Mouse (Mus musculus) spleen, adult 2 months (tissue): Measurements from ENCODE around the gene Bcl2l2. TPM values are rescaled to one million over a fixed set of nuclear protein-coding genes. Genes with fewer than 3 reads are reported as not detected.

ENCODE experiments used
- DNase-seq, 2 experiments: peaks; one replicate each; pipeline versions ENCODE4 v3.0.0 to v3.0.0-alpha.2; 2012 to 2021; ENCODE audit warnings: low spot score in 2 of 2, low read depth in 1 of 2
- H3K27ac ChIP-seq: fragments of 200-500 bp; 2 replicates; pipeline ENCODE4 v1.5.1; 2012; ENCODE audit warnings: low read length, inconsistent platforms; ENCODE audit not compliant: insufficient read depth
- H3K27me3 ChIP-seq: fragments of 200-500 bp; 2 replicates; pipeline ENCODE4 v1.6.1; 2012; ENCODE audit warnings: mild to moderate bottlenecking, moderate library complexity, low read length, inconsistent platforms; ENCODE audit not compliant: control insufficient read depth, insufficient read depth
- H3K36me3 ChIP-seq: fragments of 200-500 bp; 2 replicates; pipeline ENCODE4 v1.6.1; 2012; ENCODE audit warnings: mild to moderate bottlenecking, low read length, inconsistent platforms; ENCODE audit not compliant: control insufficient read depth, insufficient read depth
- H3K4me1 ChIP-seq: fragments of 200-500 bp; 2 replicates; pipeline ENCODE4 v1.6.1; 2011; ENCODE audit warnings: inconsistent platforms; ENCODE audit not compliant: control insufficient read depth, insufficient read depth, insufficient read length
- H3K4me3 ChIP-seq: fragments of 200-500 bp; 2 replicates; pipeline ENCODE4 v1.5.1; 2011; ENCODE audit warnings: mild to moderate bottlenecking, inconsistent platforms; ENCODE audit not compliant: insufficient read depth, insufficient read length; ENCODE audit errors: extremely low read depth
- CTCF ChIP-seq: fragments of 200-500 bp; IDR thresholded peaks from 2 replicates; pipeline ENCODE4 v1.5.1; 2011; ENCODE audit warnings: mild to moderate bottlenecking, inconsistent platforms; ENCODE audit not compliant: insufficient read depth, insufficient read length, insufficient replicate concordance; ENCODE audit errors: extremely low read depth
- POLR2A ChIP-seq: fragments of 200-500 bp; IDR thresholded peaks from 2 replicates; pipeline ENCODE4 v1.6.1; 2011; ENCODE audit warnings: low read depth, low read length, inconsistent platforms
- WGBS: fragments of 180-500 bp; shearing (Covaris S2); methylation state at CpG from one replicate; pipeline ENCODE4 v1.1.7; 2018; 5-methylcytosine and 5-hydroxymethylcytosine counted together
- polyA plus RNA-seq: library from polyadenylated mRNA; depleted of rRNA; stranded (reverse); fragments of >200 nt; gene quantifications from 2 replicates; pipeline ENCODE4 v1.2.3, GENCODE M21; 2012

Bcl2l2 gene
- polyA plus RNA-seq, 1 experiment, result 16.6 TPM

- TF ChIP-seq POLR2A, result no peak; the same call in 1 of the 2 replicates
- 0 out of 2 replicates have a peak, but pooled peaks have one; percentile 5 for TF ChIP-seq CTCF
- WGBS, result under 1% methylated on average over 54 of the region's 56 CpGs
- DNase-seq, result peak; percentile 58 to 89
- H3K36me3 ChIP-seq, result no peaks in the 10 kb centered on the region
- peak overlapping the region; percentile 45 for H3K27ac ChIP-seq
- H3K4me1 ChIP-seq, result no peaks in the 10 kb centered on the region
- H3K27me3 ChIP-seq, result no peaks in the 10 kb centered on the region
- H3K4me3 ChIP-seq, result peak overlapping the region; percentile 80
These were observed 19.5 kb upstream of the Bcl2l2 start for GRCm38 (mm10) chr14:54863501-54864312.

GRCm38 (mm10) chr14:54864313-54865036, 18.7 kb upstream of the Bcl2l2 start:
- WGBS, result 9% methylated on average over 21 of the region's 21 CpGs
- no peak for DNase-seq
- Histone ChIP-seq H3K27ac (peak overlapping the region; percentile 36; the same call in 1 of the 2 replicates), H3K4me3 (peak overlapping the region; percentile 80), H3K36me3 (no peaks in the 10 kb centered on the region), H3K4me1 (no peaks in the 10 kb centered on the region), H3K27me3 (no peaks in the 10 kb centered on the region)
- TF ChIP-seq CTCF (no peak), POLR2A (no peak)

GRCm38 (mm10) chr14:54865626-54866025, 17.6 kb upstream of the Bcl2l2 start:
- 83% methylated on average over 5 of the region's 5 CpGs for WGBS
- Histone ChIP-seq H3K4me1 (no peaks in the 10 kb centered on the region), H3K27ac (no peak overlapping the region), H3K36me3 (no peaks in the 10 kb centered on the region), H3K27me3 (no peaks in the 10 kb centered on the region), H3K4me3 (no peak overlapping the region)
- no peak for TF ChIP-seq POLR2A
- no peak for TF ChIP-seq CTCF
- DNase-seq, result no peak

GRCm38 (mm10) chr14:54866268-54866667, 16.9 kb upstream of the Bcl2l2 start:
- Histone ChIP-seq H3K4me1 (no peaks in the 10 kb centered on the region), H3K4me3 (no peak overlapping the region), H3K27me3 (no peaks in the 10 kb centered on the region), H3K27ac (no peak overlapping the region), H3K36me3 (no peaks in the 10 kb centered on the region)
- DNase-seq, result no peak
- 50% methylated on average over 3 of the region's 3 CpGs for WGBS
- TF ChIP-seq POLR2A (no peak), CTCF (no peak)

DNA sequence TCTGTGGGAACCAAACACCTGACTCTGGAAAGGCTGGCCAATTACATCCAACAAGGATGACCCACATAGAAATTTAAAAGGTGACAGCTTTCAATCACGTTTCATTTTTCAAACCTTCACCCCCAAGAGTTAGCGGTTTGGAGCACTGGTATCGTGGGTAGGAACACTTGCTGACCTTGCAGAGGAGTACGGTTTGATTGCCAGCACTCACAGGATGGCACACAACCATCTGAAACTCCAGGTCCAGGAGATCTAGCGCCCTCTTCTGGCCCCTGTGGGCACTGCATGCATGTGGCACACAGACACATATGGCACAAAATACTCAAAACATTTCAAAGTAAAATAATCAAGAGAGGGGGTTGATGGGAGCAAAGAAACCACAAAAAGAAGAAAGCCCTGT, 16.2 kb upstream of the Bcl2l2 start:
- Histone ChIP-seq H3K36me3 (no peaks in the 10 kb centered on the region), H3K4me3 (no peak overlapping the region), H3K27ac (no peak overlapping the region), H3K27me3 (no peaks in the 10 kb centered on the region), H3K4me1 (no peaks in the 10 kb centered on the region)
- TF ChIP-seq CTCF (peak; percentile 34; the same call in 1 of the 2 replicates), POLR2A (no peak)
- peak in 1 of 2 experiments; percentile 23 for DNase-seq
- 74% methylated on average over 5 of the region's 5 CpGs for WGBS

DNA sequence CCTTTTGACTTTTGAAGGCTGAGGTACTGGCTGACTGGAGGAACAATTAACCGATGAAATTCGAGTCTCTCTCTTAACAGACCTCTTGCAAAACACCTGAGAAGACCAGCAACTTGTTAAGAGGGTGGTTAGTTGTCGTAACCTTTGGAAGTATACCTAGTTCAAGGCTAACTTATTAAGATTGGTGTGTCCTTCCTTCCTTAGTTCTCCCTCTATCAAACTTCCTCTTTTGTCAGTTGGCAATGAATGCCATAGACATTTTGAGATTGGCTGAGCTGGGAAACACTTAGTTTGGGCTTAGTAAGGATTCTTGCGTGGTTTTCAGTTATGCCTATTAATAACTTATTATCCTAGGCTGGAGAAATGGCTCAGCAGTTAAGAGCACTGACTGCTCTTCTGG, 15.2 kb upstream of the Bcl2l2 start:
- no peak overlapping the region for H3K4me3 ChIP-seq
- TF ChIP-seq POLR2A (no peak), CTCF (no peak)
- H3K4me1 ChIP-seq, result no peaks in the 10 kb centered on the region
- WGBS, result 62% methylated on average over 4 of the region's 4 CpGs
- no peaks in the 10 kb centered on the region for H3K36me3 ChIP-seq
- DNase-seq, result no peak
- H3K27me3 ChIP-seq, result no peaks in the 10 kb centered on the region
- no peak overlapping the region for H3K27ac ChIP-seq
